Mouse (Mus musculus): ENCODE measurements around the gene Ccnl2.

- TF ChIP-seq TCF12 (IDR thresholded peaks at IDR 0.05; ENCODE audit: low read depth, low read length) = no peak
- TF ChIP-seq EP300 (IDR thresholded peaks at IDR 0.05; ENCODE audit: low read depth in 1 of 2, low read length in 2 of 2) = no peak
- TF ChIP-seq CHD2 (IDR thresholded peaks at IDR 0.05; ENCODE audit: low read length) = no peak
- no peak for TF ChIP-seq CTCF (IDR thresholded peaks at IDR 0.05 in 2 of 3, conservative IDR thresholded peaks at IDR 0.05 in 1 of 3; ENCODE audit: control insufficient read depth in 1 of 3, insufficient read depth in 1 of 3, low read depth in 2 of 3, low read length in 3 of 3, poor library complexity in 1 of 3, severe bottlenecking in 1 of 3)
- no peak for TF ChIP-seq SIN3A (IDR thresholded peaks at IDR 0.05; ENCODE audit: low read length)
- no peak for TF ChIP-seq ZMIZ1 (IDR thresholded peaks at IDR 0.05; ENCODE audit: low read depth, low read length)
- no peak for TF ChIP-seq USF1 (IDR thresholded peaks at IDR 0.05; ENCODE audit: low read depth, low read length)
- no peak for TF ChIP-seq MAFK (IDR thresholded peaks at IDR 0.05; ENCODE audit: borderline replicate concordance, low read depth, low read length)
- TF ChIP-seq ELF1 (IDR thresholded peaks at IDR 0.05; ENCODE audit: low read depth, low read length) = no peak
- TF ChIP-seq NELFE (IDR thresholded peaks at IDR 0.05; ENCODE audit: low read depth, low read length) = no peak
- no peak for TF ChIP-seq POLR2A (IDR thresholded peaks at IDR 0.05; ENCODE audit: control insufficient read depth in 1 of 2, insufficient read depth in 1 of 2, low read depth in 1 of 2, low read length in 2 of 2, poor library complexity in 1 of 2)
- TF ChIP-seq ZNF384 (IDR thresholded peaks at IDR 0.05; ENCODE audit: low read depth, low read length) = no peak
Observed at GRCm38 (mm10) chr4:155785246-155785645, 27.0 kb upstream of the Ccnl2 start.

All from MEL (cell line).